Mouse (Mus musculus) urinary bladder, adult 2 months (tissue): ENCODE data around the gene Polk. TPM values are rescaled to one million over a fixed set of nuclear protein-coding genes. Genes with fewer than 3 reads are reported as not detected.

Experiments
- DNase-seq: peaks from one replicate; pipeline ENCODE4 v3.0.0; 2022; ENCODE audit warnings: low spot score
- polyA plus RNA-seq: library from polyadenylated mRNA; depleted of rRNA; stranded (reverse); fragments of >200 nt; gene quantifications from 2 replicates; pipeline ENCODE4 v1.2.3, GENCODE M21; 2012; rRNA removed

Gene Polk
- polyA plus RNA-seq, 1 experiment = 12.5 TPM

GRCm38 (mm10) chr13:96462644-96463043, 79.7 kb downstream of the Polk start:
- DNase-seq = no peak

DNA sequence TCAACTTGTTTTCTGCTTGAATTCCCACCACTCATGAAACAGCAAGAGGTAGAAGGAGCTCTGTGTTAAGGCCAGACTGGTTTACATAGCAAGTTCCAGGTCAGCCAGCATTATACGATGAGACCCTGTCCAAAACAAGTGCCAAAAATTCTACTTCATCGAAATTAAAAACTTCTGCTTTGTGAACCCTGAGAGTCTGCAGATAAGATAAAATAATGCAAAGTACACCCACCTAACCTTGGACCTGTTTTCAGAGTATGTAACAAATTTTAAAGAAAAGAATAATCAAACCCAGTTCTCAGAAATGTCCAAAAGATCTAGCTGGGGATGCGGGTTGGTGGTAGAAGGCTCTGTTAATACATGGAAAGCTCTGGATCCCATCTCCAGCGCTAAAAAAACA, 83.8 kb downstream of the Polk start:
- DNase-seq = no peak

DNA sequence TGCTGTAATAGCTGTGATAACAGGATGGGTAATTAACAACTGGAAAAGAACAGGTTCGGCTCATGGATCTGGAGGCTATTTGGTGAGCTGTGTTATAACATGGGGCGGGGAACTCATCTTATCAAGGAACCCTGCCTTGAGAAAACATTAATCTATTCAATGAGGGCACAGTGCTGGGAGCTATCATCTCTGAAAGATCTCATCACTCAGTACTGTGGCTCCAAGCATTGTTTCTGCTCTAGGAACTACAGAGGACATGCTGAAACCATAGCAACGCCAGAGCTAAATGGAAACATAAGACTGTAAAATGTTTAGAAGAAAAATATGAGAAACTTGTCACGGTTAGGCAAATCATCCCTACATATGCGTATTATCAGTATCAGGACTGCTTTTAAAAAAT, 84.4 kb downstream of the Polk start:
- DNase-seq = no peak

DNA sequence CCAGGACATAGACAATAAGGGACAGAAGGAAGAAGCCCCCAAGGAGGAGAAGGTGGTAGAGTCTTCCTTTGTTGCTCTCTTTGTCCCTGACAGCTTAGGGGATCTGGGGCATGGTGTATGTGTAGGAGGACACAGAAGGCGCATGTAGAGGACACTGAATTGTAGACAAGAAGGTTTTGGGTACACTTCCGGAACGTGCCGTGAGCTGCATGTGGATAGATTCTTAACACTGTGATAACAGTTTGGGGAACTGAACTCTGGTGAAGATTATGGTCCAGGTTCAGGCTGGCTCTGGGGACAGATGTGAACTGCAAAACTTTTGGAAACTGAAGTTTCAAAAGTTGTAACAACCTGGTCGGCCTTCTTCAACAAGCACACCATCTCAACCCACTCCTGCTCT, 84.8 kb downstream of the Polk start:
- DNase-seq = no peak

- DNase-seq = no peak
Measured at GRCm38 (mm10) chr13:96454288-96454687, 88.1 kb downstream of the Polk start.

GRCm38 (mm10) chr13:96452621-96453020, 89.8 kb downstream of the Polk start:
- no peak for DNase-seq

- no peak for DNase-seq
Measured at GRCm38 (mm10) chr13:96451386-96452140, 90.8 kb downstream of the Polk start.

GRCm38 (mm10) chr13:96450869-96451268, 91.5 kb downstream of the Polk start:
- DNase-seq = no peak

GRCm38 (mm10) chr13:96450205-96450856, 92.0 kb downstream of the Polk start:
- no peak for DNase-seq

DNA sequence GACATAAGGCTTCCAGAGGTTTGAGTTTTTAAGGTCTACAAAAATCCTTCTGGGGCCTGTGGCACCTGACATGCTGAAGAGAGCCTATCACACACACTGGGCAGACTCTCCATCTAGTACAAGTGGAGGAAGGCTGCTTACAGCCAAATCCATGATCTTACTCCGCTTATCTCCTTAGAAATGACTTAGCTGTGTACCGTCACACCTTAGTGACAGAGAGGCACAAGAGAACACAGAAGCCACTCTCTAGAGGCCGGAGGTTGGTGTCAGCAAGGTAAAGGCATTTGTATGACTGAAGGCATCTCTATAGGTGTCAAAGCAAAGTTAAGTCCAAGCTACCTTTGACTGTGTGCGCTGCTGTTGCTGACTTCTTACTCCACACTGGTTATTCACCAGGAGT, 101.9 kb downstream of the Polk start:
- no peak for DNase-seq

DNA sequence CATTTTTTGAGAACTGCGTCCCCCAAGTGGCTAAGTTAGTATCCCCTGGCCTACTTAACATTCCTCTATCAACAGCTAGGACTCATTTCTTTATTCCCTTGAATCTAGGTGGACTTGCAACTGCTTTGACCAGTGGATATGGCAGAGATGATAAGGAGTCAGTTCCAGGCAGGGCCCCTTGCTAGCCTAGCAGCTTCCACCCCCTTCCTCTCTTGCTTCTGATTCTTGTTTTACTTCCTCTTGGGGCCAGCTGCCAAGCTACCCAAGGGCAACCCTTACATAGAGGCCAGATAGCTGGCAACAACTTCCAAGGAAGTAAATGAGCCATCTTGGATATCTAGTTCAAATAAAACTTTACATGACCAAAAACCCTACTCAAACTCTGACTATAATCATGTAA, 105.5 kb downstream of the Polk start:
- no peak for DNase-seq

GRCm38 (mm10) chr13:96435793-96436192, 106.6 kb downstream of the Polk start:
- no peak for DNase-seq

- DNase-seq = no peak
Measured at GRCm38 (mm10) chr13:96434899-96435331, 107.5 kb downstream of the Polk start.

DNA sequence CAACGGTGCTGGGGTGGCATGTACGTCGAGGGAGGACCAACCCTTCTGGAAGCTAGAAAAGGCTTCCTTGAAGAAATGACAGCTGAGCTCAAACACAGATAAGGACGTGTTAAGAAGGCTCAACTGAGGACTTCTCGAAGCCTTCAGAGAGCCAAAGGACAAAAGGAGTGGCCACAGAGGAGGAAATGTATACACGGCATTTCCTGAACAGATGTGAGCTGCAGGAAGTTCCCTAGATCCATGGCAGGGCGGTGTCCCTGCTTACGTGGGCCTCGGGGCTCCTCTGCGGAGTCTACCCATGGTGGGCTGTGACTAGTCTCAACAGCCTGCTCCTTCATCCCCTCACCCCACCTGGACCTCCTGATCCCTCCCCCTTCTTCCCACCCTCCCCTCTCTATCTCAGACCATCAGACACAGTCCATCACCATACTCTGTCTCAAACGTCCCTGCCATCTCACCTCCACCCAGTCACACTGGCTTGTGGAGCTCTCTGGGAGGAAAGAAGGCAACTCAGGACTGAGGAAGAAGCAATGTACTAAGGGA, 108.7 kb downstream of the Polk start:
- no peak for DNase-seq

- no peak for DNase-seq
Measured at GRCm38 (mm10) chr13:96433041-96433440, 109.3 kb downstream of the Polk start.

- DNase-seq = peak; percentile 27
Measured at GRCm38 (mm10) chr13:96432376-96432811, 110.0 kb downstream of the Polk start.

DNA sequence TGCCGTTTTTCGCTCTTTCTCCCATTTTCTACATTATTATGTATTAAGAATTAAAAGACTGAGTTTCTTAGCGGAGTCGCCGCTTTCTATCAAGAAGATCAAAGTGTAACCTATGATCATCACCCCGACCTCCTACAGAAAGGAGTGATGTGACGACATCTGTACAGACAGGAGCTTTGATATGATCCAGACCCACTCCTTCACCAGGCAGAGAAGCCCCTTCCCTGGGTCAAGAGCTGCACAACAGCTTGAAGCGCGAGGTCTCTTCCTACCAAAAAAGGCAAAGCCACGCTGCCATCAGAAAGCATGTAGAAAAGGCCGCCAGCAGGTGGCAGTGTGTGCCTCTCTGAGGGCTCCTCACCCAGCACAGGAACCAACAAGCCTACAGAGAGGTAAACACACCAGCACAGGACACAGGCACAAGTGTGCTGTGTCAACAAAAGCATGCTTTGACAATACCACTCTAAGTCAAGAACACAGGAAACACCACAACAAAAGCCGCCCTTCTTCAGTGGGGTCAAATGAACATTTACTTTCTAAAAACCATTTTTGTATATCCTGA, 110.7 kb downstream of the Polk start:
- DNase-seq = peak; percentile 85

Other genes starting within 250 kb of the Polk start
- gene Poc5, start 154.3 kb downstream of the Polk start, polyA plus RNA-seq = 7.0 and 9.8 TPM in 2 replicates
- gene Ankdd1b, start 71.4 kb downstream of the Polk start, polyA plus RNA-seq = 1.7 and 2.3 TPM in 2 replicates
- not detected in 2 replicates for gene Gm17622, start 51.8 kb downstream of the Polk start, polyA plus RNA-seq
- gene Col4a3bp, start within 50 bp of the Polk start, polyA plus RNA-seq = 42.6 and 54.3 TPM in 2 replicates
- 16.6 and 20.4 TPM in 2 replicates for gene Hmgcr, start 128.4 kb upstream of the Polk start, polyA plus RNA-seq
- not detected in 2 replicates for gene Ankrd31, start 205.7 kb upstream of the Polk start, polyA plus RNA-seq